Mouse (Mus musculus) liver, embryonic 16.5 days (tissue): ENCODE measurements at regions not wholly inside any gene's neighbourhood (a gene's known extent, or its start where the extent isn't known, plus 50 kb on each side); places are given as distances from the start of the nearest gene placed in this dataset.
A peak's percentile ranks its signal among the peaks of the same experiment; 100 is the strongest.

ENCODE experiments used
- ATAC-seq: fragments of 200-750 bp; cut with Nextera tagmentation; 2 replicates; pipeline ENCODE4 v1.8.0; 2017; ENCODE audit warnings: low read depth, mild to moderate bottlenecking, moderate number of reproducible peaks, moderate library complexity
- H3K27ac ChIP-seq: fragments of 300-500 bp; sonication (generic); 2 replicates; pipeline ENCODE4 v1.5.1; 2014; ENCODE audit warnings: mild to moderate bottlenecking, low read length
- H3K27me3 ChIP-seq: fragments of 300-500 bp; sonication (generic); 2 replicates; pipeline ENCODE4 v1.6.1; 2014; ENCODE audit warnings: low read depth, low read length, mixed read lengths; ENCODE audit not compliant: control insufficient read depth, insufficient read depth
- H3K36me3 ChIP-seq: fragments of 300-500 bp; sonication (generic); 2 replicates; pipeline ENCODE4 v1.6.1; 2014; ENCODE audit warnings: mild to moderate bottlenecking; ENCODE audit not compliant: control insufficient read depth, insufficient read depth
- H3K4me1 ChIP-seq: fragments of 300-500 bp; sonication (generic); 2 replicates; pipeline ENCODE4 v1.6.1; 2014; ENCODE audit warnings: low read depth, low read length, mixed read lengths; ENCODE audit not compliant: control insufficient read depth
- H3K4me2 ChIP-seq: fragments of 300-500 bp; sonication (generic); 2 replicates; pipeline ENCODE4 v1.6.1; 2014; ENCODE audit warnings: low read depth, low read length, mixed read lengths
- H3K4me3 ChIP-seq: fragments of 300-500 bp; sonication (generic); 2 replicates; pipeline ENCODE4 v1.5.1; 2014; ENCODE audit warnings: low read depth, mild to moderate bottlenecking, low read length
- H3K9ac ChIP-seq: fragments of 300-500 bp; sonication (generic); 2 replicates; pipeline ENCODE4 v1.6.1; 2014; ENCODE audit warnings: low read depth, low read length
- H3K9me3 ChIP-seq: fragments of 300-500 bp; sonication (generic); replicated peaks from 2 replicates; pipeline ENCODE4 v1.6.1; 2016; ENCODE audit warnings: low read length; ENCODE audit not compliant: control insufficient read depth
- WGBS: fragments of 180-500 bp; shearing (Covaris S2); extraction: QIAGEN DNeasy Blood & Tissue Kit; methylation state at CpG from one replicate; pipeline ENCODE4 v1.1.7; 2014; ENCODE audit not compliant: insufficient replicate concordance; 5-methylcytosine and 5-hydroxymethylcytosine counted together

DNA sequence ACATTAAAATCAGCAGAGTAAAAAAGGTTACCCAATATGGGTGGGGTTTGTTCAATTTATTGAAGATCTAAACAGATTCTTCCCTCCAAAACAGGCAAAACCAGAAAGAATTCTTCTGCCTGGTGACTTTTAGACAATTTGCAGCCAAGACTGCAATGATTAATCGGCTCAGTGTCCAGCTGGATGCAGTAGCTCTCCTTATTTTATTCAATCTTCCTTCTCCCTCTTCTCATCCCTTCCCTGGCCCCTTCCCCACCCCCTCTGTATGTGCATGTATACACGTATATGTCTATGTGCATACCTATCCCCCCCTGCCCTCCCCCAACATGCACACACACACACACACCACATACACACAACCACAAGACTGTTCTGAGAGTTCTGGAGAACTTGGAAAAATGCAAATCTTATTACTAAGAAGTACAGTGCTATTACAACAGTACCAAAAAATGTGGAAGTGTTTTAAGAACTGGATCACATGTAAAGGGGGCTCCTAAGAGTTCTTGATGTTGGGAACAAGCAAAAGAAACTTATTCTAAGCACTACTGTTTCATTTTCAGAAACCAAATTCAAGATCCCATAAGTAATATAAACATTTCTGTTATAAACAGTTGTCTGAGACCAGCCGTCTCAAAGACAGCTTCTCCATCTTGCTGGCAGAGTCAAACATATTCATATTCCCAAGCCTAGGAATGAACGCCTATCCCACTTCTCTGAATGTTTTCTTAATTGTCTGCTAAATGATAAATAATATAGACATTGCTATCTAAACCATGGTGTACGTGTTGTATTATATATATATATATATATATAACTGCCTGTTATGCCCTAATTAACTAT lies 229.5 kb downstream of the Mreg start:
- ATAC-seq: no peak
- H3K27me3 ChIP-seq: no peaks in the 10 kb centered on the region
- H3K9me3 ChIP-seq: no peaks in the 10 kb centered on the region
- H3K4me2 ChIP-seq: no peak overlapping the region
- 58% methylated on average over 5 of the region's 5 CpGs for WGBS
- no peak overlapping the region for H3K9ac ChIP-seq
- H3K4me1 ChIP-seq: no peaks in the 10 kb centered on the region
- H3K4me3 ChIP-seq: no peak overlapping the region
- no peaks in the 10 kb centered on the region for H3K36me3 ChIP-seq
- H3K27ac ChIP-seq: no peak overlapping the region

DNA sequence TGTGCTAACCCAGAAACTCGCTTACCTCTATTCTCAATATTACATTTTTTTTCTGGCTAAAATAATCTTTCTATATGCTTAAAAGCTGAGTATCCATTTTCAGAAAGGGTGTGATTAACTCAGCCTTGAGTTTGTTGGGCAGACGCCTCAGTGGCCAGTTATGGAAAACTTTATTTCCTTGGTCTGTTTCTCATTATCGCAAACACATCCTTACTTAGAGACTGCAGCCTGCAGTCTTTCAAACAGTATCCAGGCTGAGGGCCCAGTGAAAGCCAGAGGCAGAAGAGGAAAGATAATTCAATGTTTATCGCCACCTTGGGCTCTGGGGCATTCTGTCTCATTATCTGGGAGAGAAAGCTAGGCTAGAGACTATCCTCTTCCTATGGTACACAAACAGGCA lies 231.5 kb downstream of the Mreg start:
- no peak overlapping the region for H3K9ac ChIP-seq
- H3K4me2 ChIP-seq: no peak overlapping the region
- no peaks in the 10 kb centered on the region for H3K9me3 ChIP-seq
- H3K4me1 ChIP-seq: no peaks in the 10 kb centered on the region
- WGBS: 62% methylated on average over 4 of the region's 4 CpGs
- ATAC-seq: no peak
- no peak overlapping the region for H3K4me3 ChIP-seq
- H3K36me3 ChIP-seq: no peaks in the 10 kb centered on the region
- no peaks in the 10 kb centered on the region for H3K27me3 ChIP-seq
- no peak overlapping the region for H3K27ac ChIP-seq

DNA sequence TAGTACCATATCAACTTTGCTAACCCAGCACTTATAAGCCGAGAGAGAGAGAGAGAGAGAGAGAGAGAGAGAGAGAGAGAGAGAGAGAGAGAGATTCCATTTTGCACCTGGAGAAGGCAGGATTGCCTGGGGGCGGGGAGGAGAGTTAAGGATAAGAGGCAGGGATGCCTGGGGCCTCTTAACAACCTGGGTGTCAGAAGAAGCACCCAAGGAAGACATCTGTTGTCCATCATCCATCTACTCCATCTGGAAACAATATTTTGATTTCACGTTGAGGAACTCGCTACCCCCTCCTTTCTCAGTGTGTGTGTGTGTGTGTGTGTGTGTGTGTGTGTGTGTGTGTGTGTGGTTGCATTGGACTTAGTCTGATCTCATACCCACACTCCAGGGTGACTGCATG lies 232.8 kb downstream of the Mreg start:
- no peaks in the 10 kb centered on the region for H3K9me3 ChIP-seq
- ATAC-seq: no peak
- no peak overlapping the region for H3K27ac ChIP-seq
- no peaks in the 10 kb centered on the region for H3K36me3 ChIP-seq
- no peaks in the 10 kb centered on the region for H3K4me1 ChIP-seq
- H3K4me2 ChIP-seq: no peak overlapping the region
- H3K27me3 ChIP-seq: no peaks in the 10 kb centered on the region
- H3K9ac ChIP-seq: no peak overlapping the region
- WGBS: 60% methylated on average over 4 of the region's 4 CpGs
- no peak overlapping the region for H3K4me3 ChIP-seq

DNA sequence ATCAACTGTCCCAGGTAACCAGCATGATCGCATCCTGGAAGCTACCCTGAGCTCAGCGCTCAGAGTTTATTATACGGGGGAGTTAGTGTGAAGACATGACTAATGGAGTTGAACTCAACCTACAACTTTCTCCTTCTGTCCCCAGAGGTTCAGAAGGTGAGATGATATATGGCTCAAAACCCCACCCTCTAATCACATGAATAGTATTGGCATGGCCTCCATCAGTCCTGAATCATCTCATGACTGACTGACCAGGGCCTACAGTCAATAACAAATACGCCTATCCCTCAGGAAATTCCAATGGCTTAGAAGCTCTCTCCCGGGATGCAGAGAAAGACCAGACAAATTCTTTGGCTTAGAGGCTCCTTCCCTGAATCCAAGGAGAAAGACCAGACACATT lies 234.7 kb downstream of the Mreg start:
- H3K36me3 ChIP-seq: no peaks in the 10 kb centered on the region
- H3K4me3 ChIP-seq: no peak overlapping the region
- WGBS: 78% methylated on average over 5 of the region's 5 CpGs
- no peak for ATAC-seq
- H3K4me1 ChIP-seq: no peaks in the 10 kb centered on the region
- H3K27ac ChIP-seq: no peak overlapping the region
- no peaks in the 10 kb centered on the region for H3K9me3 ChIP-seq
- H3K9ac ChIP-seq: no peak overlapping the region
- H3K27me3 ChIP-seq: no peaks in the 10 kb centered on the region
- H3K4me2 ChIP-seq: no peak overlapping the region

DNA sequence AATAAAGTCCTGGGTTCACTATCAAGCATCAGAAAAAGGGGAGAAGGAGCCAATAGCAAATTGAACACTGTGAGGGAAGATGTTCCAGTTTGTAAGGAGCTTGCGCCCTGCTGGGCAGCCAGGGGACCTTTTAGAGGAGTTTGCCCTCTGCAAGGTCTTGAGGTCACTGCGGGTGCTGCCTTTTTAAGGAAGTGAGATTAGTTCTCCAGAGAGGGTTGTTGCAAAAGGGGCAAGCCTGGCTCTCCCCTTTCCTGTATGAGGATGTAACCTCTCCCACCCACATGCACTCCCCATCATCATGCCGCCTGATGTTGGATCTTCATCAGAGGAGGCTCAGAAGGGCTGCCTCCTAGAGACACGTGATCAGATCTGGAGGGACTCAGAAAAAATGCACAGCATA lies 237.4 kb downstream of the Mreg start:
- ATAC-seq: 0 out of 2 replicates have a peak, but pooled peaks have one; percentile 24
- no peaks in the 10 kb centered on the region for H3K36me3 ChIP-seq
- H3K4me3 ChIP-seq: no peak overlapping the region
- no peak overlapping the region for H3K27ac ChIP-seq
- 31% methylated on average over 4 of the region's 4 CpGs for WGBS
- no peaks in the 10 kb centered on the region for H3K27me3 ChIP-seq
- H3K9me3 ChIP-seq: no peaks in the 10 kb centered on the region
- H3K9ac ChIP-seq: no peak overlapping the region
- H3K4me2 ChIP-seq: no peak overlapping the region
- H3K4me1 ChIP-seq: no peaks in the 10 kb centered on the region

DNA sequence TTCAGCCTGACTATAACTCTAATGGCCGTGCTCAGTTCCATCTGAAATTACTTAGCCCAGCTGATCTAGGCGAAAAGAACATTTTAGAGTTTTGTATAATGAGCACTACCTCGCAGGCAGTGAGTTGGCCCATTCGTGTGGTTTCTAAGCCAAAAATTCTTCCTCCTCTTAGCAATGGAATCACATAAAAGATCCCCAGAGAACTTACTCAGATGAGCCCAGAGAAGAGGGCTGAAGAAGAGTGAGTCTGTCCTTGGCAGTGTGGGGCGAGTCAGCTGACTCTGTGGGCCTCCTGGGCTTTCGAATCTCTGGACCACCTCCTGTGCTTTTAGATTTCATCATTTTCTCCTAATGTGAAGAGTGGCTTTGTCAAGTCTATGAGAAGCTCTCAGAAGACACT lies 240.2 kb downstream of the Mreg start:
- Histone ChIP-seq H3K9me3 (no peaks in the 10 kb centered on the region), H3K27ac (no peak overlapping the region), H3K4me3 (no peak overlapping the region), H3K9ac (no peak overlapping the region), H3K27me3 (no peaks in the 10 kb centered on the region), H3K36me3 (no peaks in the 10 kb centered on the region), H3K4me2 (no peak overlapping the region), H3K4me1 (no peaks in the 10 kb centered on the region)
- no peak for ATAC-seq
- 67% methylated on average over 6 of the region's 6 CpGs for WGBS

DNA sequence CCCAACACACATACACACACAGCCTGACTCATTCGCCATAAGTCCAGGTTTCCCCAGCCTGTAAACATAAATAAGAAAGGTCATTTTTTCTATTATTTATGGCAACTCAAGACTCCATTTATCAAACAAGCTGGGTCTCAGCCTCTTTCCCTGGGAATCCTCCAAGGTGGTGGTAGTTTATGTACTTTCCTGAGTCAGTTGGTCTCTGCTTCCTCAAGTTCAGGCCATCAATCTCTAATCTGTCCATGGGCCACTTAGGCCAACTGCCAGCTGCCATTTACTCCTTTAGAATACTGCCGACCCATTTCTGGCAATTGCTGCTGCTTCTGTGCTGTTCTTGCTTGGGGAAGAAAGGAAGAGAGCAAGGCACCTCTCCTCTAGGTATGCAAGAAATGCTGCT lies 241.3 kb downstream of the Mreg start:
- Histone ChIP-seq H3K9ac (no peak overlapping the region), H3K4me1 (no peaks in the 10 kb centered on the region), H3K4me3 (no peak overlapping the region), H3K27ac (no peak overlapping the region), H3K36me3 (no peaks in the 10 kb centered on the region), H3K27me3 (no peaks in the 10 kb centered on the region), H3K9me3 (no peaks in the 10 kb centered on the region), H3K4me2 (no peak overlapping the region)
- ATAC-seq: no peak
- 46% methylated on average over 2 of the region's 2 CpGs for whole genome bisulfite sequencing

DNA sequence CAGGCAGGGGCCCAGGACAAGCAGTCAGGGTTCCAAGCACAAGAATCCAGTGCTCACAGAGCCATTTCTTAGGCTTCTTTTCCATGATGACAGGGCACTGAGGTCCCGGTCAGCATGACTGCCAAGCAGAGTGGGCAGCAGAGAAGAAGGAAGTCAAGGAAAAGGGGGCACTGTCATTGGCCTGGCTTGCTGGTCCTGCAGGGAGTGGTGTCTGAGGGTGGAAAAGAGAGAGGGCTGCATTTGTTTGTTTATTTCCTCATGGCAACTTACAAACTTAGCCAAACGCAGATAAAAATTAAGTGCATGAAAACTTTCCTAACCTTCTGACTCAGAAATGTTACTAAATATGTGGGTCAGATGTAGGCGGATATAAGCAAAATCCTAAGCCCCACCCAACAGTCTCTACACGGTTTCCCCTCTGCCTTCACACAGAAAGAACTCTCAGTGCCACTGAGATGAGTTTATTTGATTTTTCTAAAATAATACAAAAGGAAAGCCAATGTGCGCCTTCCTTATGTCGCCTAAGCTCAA lies 244.5 kb downstream of the Mreg start:
- Histone ChIP-seq H3K36me3 (no peaks in the 10 kb centered on the region), H3K27ac (no peak overlapping the region), H3K27me3 (no peaks in the 10 kb centered on the region), H3K4me3 (no peak overlapping the region), H3K4me1 (no peaks in the 10 kb centered on the region), H3K4me2 (no peak overlapping the region), H3K9me3 (no peaks in the 10 kb centered on the region), H3K9ac (no peak overlapping the region)
- no peak for ATAC-seq
- WGBS: 65% methylated on average over 6 of the region's 6 CpGs

DNA sequence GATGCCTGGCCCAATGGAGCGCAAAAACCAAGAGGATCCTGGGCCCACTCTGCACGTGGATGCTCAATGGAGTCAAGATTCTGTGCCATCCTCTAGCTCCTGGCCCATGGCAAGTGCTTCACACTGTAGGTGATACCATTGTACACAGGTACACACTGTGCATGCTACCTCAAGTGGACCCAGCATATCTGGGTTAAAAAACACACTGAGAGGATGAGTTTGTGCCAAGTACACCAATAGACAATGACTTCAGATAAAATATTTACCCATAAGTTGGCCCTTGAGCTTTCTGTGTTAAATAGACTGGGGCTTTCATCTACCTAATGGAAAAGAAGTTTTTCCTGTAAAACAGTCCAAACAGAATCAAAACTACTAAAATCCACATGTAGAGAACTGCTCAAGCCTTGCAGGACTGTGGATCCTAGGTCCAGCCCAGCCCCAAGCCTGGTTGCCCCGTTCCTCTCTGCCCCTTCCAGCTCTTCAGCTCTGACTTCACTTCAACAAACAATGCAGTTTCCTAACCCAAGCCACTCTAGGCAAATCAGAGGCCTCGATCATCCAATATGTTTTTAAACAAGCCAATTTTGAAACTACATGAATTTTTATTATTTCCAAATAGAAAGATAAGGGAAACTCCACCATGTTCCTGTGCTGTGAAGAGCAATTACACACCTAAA lies 247.5 kb downstream of the Mreg start:
- Histone ChIP-seq H3K9me3 (no peaks in the 10 kb centered on the region), H3K36me3 (no peaks in the 10 kb centered on the region), H3K4me1 (no peaks in the 10 kb centered on the region), H3K27ac (no peak overlapping the region), H3K4me3 (no peak overlapping the region), H3K4me2 (no peak overlapping the region), H3K9ac (no peak overlapping the region), H3K27me3 (no peaks in the 10 kb centered on the region)
- WGBS: 55% methylated on average over 4 of the region's 4 CpGs
- no peak for ATAC-seq
